Mouse (Mus musculus) kidney, postnatal 14 days (tissue): ENCODE data around the gene Hdac8.

ENCODE experiments used
- DNase-seq: peaks from one replicate; pipeline ENCODE4 v3.0.0; 2022; ENCODE audit warnings: mixed read lengths

Hdac8 gene

DNA sequence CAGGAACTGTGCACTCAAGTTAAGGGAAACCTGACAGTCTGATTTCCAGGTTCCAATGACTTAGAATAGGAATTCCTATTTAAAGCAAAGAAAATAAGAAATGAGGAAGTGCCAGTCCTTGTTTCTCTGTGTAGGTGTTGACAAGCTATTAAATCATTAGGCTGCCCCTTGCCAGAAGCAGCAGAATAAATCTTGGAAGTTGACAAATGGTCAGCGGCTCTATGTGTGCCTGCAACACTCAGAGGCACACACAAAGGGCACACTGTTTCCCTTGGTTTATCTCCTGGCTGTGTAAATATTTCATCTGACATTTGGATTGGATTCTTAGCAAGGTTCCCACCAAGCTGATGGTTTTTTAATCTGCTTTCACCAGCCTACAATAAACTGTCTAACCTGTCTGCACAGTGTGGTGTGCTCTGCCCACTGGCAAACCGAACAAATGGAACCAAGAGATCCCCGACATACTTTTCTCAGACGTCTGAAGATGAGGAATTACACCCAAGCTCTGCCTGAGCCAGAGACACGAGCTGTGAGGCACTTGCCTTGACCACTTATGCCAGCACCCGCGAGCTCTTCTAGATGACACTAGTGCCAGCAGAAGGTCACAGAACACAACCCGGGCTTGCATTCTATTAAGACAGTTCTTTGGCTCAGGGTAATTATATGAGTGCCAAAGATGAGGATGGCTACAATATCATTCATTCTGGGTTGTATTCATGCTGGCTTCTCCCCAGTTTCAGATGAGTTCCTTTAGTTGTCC, 165.6 kb downstream of the Hdac8 start:
- peak; percentile 28 for DNase-seq

DNA sequence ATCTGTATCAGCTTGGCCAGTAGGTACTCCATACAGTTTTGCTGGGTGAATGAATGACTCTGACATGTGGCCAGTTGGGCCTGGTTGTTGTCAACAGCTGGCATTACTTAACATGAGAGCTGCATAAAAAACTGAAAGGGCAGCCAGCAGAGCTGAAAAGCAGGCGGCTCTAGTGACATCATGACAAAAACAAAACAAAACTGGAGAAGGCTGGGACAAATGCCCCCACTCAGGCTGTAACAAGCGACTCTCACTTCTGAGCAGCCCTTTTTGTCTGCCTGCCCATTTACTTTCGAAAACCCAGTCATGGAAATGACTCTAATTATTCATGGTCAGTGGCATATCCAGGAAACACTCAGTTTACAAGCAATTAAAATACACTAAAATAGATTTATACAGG, 185.5 kb downstream of the Hdac8 start:
- no peak for DNase-seq

DNA sequence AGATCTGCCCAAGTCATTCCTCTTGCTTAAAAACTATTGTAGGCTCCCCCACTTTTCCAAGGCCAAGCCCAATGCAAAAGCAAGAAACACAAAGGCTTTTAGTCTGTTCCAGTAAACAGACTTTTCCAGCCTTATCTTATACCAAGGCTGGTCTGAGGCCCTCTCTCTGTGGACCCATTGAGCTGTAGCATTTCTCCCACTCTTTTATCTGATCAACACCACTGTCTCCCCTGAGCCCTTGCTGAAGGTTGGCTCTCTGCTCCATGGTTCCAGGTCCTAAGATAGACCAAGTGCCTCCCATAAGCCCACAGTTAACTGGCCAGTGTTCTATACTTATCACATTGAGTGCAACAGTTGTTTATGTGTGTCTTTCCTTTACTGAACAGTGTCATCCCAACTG, 185.9 kb downstream of the Hdac8 start:
- DNase-seq = no peak

DNA sequence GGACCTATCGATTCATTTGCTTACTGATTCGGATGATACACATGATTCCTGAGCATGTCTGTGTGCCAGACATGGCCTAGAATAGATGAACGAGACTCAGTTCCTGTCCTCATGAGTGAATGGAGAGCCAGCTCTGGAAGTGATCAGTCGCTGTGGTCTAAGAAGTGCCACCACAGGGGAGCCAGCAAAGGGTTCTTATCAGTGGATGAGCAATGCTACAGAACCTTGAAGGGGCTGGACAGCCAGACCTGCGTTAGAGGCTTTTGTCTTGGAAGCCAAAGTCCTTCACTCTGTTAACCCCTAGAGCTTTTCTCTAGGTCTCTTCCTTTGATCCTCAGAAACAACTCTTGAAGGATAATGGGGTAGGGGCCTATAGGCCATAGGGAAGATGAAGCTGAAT, 186.4 kb downstream of the Hdac8 start:
- no peak for DNase-seq

DNA sequence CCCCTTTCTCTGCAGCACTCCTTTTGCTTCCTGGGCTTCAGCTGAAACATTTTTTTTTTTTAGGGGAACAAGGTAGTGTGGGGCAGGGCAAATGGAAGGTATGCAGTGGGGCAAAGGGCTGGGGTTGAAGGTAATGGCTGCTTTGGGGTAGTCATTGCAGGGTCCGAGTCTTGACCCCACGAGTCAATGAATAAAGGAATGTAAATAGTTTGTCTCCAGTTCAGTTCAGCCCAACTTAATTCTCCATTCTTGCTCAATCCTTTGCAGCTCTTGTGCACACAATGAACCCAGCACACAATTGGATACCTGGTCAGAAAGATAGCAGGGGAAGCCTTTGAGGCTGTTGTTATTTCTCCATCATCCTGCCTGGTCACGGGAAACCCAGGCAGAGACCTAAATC, 194.0 kb downstream of the Hdac8 start:
- no peak for DNase-seq

DNA sequence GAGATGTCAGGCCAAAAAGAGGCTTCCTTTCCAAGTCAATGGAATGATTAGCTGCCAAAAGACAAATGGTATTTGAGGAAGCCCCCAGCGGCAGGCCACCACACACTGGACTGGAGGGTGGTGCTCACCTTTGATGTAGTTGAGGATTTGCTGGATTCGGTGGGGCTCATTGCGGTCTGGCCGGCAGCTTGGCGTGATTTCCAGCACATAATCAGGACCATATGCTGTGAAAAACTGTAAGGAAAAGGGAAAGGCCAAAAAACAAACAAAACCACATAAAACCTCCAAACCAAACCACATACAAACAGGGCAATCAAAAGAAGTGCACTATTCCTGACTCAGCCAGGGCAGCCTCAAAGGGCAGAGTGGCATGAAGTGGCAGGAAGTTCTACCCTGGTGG, 197.6 kb downstream of the Hdac8 start:
- no peak for DNase-seq

DNA sequence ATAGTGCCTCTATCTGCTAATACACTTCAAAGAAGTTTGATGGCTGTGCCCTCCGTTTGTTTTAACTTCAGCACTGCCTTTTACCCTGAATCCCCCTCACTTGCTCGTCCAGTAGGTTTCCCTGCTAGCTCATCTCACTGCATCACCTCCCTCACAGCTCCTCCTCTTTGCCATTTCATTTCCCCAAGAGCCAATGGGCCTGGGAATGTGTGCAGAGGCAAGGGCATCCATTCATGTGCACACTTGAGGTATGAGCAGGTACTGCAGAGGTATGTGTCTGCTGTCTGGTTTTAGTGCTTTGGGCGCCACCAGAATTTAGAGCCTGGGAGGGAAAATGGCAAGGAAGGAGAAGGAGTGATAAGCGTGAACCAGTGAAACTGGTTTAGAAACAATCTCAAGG, 199.4 kb downstream of the Hdac8 start:
- DNase-seq = no peak

DNA sequence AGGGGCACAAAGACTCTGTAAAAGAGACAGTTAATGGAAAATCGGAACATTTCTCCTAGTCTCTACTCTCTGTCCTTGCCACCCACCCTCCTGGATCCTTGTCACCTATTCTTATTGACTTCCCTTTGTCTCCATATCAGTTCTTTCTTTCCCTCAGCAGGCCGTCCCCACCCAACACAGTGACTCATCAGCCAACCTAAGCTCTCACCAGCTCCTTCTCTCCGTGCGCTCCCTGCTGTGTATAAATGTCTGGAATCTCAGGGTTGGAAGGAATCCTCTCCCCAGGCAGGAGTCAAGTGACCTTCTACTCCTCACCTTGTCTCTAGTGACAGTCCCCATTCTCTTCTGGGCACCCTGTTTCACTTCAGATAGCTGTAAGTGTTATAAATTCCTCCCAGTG, 200.2 kb downstream of the Hdac8 start:
- no peak for DNase-seq

DNA sequence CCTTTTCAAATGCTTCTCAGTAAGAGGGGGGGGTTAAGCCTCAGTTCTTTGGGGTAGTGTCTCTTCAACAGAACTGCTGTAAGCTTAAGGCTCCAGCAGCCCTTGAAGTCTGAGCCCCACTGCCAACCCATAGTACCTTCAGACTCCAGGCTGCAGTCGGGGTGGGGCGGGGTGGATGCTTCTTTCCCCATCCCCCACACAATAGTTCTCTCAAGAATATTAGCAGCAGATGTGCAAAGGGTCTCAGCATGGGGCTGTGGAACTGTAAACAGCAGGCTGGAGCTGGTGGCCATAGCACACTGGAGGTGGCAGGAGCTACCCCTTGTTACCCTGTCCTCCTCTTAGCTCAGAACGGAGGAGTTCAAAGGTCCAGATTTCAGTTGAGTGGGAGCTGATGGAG, 202.7 kb downstream of the Hdac8 start:
- no peak for DNase-seq

DNA sequence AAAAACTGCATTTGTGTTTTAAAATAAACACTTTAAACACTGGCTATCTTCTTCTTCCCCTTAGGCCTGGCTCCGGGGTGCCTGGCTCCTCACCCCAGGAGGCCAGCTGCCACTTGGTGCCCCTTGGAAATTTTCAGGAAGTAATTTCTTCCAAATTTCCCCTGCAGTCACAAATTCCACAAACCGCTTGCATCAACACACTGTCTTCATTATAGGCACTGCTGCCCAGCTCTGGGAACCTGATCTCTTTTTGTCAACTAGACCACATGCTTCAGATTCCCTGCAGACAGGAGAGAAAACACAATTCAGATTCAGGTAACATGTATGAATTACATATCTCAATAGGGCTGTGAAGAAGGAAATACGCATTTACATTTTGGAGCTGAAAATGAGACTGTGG, 220.3 kb downstream of the Hdac8 start:
- DNase-seq = no peak

DNA sequence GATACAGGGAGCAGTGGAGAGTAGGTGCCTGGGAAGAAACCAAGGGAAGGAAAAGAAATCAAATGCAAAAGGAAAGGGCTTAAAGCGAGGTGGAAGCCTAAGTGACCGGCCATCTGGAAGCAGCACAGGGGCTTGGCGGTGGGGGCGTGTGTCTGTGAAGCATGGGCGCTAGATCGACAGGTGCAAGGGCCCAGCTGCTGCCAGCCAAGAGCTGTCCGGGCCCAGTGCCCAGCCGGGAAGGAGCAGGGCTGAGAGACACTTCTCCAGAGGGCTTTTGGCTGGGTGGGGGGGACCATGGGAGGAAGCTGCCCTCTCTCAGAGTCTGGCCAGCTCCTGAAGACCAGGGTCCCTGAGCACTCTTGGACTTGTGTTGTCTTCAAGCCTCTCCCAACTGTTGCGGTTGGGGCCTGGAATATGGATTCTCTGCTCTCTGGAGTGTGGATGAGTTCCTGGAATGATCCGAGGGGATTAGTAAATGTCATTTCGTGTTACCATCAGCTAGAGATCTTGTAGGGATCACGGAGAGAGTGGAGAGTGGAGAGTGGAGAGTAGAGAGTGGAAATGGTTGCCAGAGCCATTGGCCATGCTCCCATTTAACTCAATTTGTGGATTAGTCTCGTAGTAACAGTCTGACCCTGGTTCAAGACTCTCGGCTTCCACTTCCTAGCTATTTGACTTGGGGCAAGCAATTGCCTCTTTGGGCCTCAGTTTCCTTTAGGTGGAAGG, 242.4 kb downstream of the Hdac8 start:
- no peak for DNase-seq

DNA sequence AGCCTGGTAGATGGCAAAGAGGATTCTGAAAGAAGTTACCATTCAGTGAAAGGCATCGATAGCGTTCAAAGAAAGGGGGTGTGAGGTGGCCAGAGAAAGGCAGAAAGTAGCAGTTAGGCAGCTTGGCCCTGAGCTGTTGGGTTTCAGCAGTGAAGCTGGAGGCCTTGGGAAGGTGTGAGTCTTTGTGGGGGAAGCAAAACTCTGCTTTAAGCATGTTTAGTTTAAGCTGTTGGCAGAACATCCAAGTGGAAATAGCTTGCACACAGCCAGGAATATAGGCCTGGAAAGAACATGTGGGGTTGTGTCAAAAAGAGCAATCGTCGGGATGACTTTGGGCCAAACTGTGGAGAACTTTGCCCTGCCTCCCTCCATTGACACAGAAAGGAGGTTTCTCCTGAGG, 245.4 kb downstream of the Hdac8 start:
- DNase-seq = no peak

DNA sequence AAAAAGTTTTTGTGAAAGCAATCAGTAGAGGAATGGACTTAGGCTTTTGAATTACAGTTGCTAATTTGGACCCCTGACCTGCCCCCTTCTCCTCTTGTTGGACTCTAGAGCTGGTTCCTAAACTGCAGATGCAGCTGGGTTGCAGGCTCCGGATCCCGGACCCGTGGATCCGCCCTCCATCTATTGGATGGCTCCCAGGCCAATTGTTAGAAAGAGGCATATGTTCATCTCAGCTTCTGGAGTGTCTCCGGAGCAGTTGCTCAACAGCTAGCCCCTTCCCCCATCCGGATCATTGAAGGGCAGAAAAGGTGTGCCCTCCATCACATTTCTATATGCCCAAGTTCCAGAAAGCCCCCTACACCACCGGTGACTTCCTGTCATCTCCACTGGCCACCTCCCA, 251.3 kb downstream of the Hdac8 start:
- DNase-seq = peak; percentile 35

DNA sequence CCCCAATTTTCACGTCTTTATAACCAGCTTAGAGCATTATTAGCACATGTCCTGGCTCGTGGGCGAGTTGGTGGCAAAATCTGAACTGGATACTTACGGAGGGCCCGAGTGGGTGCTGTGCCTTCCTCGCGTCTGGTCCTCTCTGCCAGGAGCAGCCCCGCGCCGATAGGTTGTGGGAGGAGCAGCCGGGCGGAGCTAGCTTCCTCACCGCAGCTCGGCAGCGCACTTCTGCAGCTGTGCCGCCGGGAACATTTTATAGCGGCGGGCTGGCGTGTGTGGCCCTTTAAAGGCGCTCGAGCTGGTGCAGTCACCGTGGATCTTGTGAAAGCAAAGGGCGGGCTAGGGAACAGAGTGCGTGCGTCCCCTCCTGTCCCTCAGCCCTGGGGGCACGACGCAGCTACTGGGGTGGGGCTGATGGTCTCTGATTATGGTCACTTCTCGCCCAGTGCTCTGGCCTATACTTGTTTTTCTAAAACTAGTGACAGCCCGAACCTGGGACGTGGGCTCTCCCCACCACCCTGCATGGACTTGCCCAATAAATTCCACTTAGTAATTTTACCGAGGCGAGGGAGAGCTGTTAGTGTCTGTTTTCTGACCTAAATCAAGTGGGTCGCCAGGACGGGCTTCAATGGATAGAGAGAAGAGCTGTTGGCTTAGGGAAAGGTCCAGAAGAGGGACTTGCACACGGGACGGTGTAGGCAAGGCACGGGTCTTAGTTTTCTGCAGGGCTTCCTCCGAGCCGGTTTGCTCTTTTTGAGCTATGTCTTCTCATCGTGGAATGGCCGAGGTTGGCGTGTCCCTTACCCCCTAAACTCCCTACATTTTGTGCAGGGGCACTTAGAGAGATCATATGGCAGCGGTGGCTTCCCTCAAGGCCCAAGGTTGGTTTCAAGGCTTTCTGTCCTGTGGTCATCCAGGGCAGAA, 253.0 kb downstream of the Hdac8 start, which contains the start of gene Cited1:
Gene Cited1 (minus strand): TSS at position 245 of the 924 bp plus-strand sequence.
- peak; percentile 65 for DNase-seq

DNA sequence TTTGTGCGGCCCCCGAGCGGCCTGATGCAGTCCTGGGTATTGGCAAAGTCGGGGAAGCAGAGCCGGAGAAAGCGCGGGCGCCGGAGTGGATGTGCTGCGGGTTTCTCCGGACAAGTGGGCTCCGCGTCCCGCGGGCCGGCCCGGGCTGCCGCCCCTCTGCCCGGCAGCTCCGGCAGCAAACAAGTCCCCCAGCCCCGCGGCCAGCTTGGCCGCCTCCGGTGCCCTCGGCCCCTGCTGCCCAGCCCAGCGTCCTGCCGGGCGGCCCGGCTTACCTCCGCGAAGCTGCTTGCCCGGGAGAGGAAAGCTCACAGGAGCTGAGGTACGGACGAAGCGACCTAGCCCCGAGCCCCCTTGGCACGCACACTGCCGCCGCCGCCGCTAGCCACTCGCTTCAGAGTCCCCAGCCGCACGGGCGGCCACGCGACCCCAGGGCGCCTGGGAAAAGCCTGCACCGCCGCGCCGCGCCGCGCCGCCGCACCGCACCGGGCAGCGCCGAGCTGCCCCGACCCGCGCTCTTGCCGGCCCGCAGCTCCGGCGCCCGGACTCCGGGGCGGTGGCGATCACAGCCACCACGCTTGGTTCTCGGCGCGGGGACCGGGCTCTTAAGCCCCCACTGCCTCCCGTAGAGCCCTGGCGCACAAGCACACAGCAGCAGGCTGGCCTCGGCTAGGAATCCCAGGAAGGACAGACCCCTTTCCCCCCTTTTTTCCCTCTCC, 253.8 kb downstream of the Hdac8 start:
- DNase-seq = peak; percentile 10

DNA sequence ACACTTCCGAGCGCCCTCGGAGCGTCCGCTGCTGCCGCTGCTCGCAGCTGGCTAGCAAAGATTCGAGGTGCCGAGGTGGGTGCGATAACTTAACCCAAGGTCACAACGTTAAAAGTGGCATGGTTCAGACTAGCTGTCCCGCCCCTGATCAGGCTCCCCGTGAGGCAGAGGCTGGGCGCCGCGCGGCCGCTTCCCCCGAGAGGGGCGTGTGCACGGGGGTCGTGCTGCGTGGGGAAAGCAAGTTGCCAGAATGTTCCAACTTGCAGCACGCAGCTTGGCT, 254.3 kb downstream of the Hdac8 start:
- no peak for DNase-seq

DNA sequence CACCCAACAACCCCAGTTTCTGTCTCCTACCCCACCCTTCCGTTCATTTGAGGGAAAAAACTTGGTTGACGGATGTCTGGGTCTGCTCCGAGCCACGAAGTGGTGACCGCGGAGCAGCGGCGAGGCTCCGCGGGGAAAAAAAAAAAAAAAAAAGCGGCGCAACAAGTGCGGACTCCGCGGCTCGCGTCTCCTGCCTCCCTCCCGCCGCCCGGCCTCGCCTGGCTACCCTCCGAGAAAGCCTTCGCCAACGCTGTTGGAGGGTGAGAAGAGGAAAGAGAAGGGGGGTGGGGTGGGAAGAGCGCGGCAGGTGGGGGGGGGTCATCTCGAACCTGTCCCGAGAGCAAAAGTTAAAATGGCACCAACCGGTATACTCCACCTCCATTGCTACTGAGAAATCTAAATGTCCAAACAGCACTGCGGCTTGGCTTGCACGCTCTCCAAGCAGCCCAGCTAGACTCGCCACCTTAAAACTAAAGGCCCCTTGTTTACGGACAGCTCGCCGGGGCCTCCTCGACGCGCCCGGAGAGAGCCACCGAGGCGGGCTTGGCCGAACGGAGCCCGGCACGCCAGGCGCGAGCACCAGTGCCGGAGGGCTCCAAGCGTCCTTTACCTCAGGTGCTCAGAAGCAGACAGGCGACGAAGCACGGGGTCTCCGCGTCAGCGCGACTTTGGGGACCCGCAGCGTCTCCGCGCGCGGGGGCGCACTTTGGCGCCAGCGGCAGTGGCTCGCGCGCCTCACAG, 254.8 kb downstream of the Hdac8 start:
- peak; percentile 8 for DNase-seq

DNA sequence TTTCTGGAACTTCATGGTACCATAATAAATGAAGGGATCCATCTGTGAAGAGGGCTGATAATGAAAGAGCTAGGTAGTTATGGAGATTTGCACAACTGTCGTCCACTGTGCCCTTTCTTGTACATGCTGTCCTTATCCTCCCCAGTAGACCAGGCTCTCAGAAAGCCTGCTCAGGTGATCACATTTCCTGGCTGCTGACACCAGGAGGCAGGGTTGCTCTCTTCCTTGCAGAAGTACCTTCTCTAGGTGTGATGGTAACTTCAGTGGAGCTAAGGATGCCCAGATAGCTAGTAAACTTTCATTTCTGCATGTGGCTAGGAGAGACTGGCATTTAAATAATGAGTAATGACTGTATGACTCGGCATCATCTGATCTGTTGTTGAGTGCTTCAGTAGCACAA, 260.8 kb downstream of the Hdac8 start:
- DNase-seq = peak; percentile 5
